Mouse (Mus musculus) monocyte, adult 2 months (primary cell): ENCODE measurements around the gene Irak3.
"Not testable (repeated sequence)": the region's sequence is repeated elsewhere in the genome, so short reads cannot be mapped to it uniquely, and the experiment has no call there.

Source experiments
- DNase-seq, 2 experiments: peaks; one replicate each; pipeline ENCODE4 v3.0.0; 2022; ENCODE audit warnings: low spot score in 2 of 2, low read depth in 1 of 2

Gene Irak3

DNA sequence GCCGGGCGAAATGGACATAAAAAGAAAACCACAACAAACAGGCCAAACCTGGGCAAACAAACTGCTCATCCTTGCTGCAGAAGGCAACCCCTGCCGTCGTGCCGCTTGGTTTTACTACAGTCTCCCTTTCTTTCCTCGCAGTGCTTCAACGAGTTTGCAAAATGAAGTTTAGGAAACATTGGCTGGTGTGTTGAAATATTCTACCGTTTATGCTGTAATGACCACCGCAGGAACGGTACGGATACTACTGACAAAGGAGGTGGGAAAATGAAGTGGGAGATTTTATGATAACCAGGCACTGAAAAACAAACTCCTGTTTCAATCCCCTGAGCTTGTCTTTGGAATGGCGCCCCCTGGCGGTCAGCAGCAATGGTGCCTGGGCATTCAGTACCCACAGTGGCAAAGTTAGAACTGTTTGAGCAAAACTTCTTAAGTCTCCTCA, at the start of gene Irak3:
Irak3 (minus strand) TSS at position 170 of the 442 bp plus-strand sequence.
- DNase-seq = peak; percentile 50 to 76

DNA sequence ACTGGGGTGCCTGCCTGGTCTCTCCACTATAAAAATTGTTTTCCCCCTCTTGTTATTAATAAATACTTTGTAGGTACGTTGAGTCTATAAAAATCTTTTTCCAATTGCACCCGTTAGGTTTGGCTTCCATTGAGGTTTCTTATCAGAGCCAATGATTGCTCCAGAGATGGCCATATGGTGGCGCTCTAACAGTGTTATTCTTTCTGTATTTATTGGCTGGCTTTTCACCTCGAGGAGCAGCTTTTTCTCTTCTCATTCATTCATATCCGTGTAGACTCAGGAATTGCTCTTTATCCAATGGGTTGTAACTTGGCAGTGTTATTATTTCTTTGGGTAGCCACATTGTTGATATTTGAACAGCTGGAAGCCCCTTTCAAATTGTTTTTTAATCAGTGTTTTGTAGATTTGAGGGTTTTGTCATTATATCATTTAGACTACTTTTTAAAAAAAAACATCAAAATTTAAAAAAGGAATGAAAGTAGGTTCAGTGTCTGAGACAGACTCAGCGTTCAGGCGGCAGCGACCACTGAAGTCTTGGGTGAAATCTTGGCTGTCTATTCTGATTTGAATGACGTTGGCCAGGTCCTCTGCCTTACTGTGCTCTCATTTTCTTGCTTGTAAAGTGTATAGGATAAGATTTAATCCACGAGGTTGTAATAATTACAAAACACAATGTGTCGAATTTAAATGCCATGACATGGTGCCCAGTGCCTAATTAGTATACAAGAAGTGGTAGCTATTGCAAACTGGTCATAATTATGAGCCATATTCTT, 49.2 kb upstream of the Irak3 start:
- DNase-seq = no peak

DNA sequence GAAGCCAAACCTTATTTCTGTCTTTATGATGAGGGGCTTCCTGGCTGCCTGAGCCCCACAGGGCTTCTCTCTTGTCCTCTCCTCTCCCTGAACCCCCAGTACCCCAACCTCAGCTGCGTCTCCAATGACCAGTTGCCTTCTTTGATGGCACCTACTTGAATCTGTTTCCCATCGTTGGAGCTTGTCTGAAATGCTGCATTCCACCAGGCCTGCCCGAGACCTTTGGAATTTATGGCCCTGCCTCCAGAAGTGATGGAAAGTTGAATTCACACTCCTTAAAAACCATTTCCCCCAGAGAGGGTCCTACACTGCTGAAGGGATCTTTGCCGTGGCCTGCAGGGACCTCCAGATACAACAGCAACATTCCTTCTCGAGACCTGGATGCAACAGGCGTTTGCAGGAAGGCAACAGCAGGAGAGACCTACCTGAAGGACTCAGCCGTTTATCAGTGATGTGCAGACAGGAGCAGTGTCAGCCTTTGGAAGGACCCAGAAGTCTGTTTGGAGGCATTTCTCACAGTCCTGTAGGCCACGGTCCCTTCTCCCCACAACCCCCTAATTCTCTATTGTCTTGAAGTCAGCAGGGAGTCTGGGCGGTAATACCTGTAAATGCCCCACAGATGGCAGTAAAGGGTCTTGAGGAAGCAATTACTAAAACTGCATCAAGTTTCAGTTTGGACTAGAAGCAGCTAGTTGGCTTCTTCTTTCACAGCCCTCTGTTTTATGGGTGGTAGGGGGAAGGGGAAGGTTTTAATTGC, 45.2 kb upstream of the Irak3 start:
- DNase-seq = peak in 1 of 2 experiments; percentile 34

DNA sequence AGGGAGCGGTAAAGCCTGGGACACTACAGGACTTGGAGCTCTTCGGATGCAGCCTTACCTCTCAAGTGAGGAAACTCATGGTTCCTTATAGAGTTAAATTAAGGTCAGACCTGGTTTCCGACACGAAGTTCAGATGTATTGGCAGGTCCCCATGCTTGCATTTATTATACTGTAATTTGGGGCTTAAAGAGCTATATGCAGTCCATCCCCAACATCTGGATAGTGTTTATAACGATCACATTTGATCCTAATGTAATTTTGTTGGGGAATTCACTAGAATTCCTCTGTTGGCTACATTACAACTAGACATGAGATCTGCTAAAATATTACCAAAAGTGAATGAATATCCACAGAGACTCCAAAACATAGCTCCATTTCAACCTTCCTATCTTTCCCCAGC, 43.8 kb upstream of the Irak3 start:
- no peak for DNase-seq

- DNase-seq = no peak
Observed at GRCm38 (mm10) chr10:120242421-120242820, 40.5 kb upstream of the Irak3 start.

GRCm38 (mm10) chr10:120239476-120239875, 37.5 kb upstream of the Irak3 start:
- no peak for DNase-seq

DNA sequence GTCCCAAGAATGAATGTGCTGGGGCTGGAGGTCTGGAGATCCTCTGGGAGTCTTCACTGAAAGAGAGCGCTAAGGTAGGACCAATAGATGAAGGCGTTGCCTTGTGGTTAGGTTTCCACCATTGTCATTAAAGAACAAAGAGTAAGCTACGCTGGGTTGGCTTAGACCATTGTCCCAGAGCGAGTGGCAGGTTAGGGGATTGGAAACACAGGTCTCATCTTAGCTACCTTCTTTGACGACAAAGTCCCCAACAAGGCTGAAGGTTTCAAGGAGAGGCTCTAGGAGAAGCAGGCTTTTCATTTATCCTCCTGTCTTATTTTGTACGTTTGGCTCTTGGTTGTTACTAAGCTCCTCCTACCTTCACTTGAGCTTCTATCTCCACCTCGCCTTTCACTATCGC, 36.3 kb upstream of the Irak3 start:
- DNase-seq = no peak

DNA sequence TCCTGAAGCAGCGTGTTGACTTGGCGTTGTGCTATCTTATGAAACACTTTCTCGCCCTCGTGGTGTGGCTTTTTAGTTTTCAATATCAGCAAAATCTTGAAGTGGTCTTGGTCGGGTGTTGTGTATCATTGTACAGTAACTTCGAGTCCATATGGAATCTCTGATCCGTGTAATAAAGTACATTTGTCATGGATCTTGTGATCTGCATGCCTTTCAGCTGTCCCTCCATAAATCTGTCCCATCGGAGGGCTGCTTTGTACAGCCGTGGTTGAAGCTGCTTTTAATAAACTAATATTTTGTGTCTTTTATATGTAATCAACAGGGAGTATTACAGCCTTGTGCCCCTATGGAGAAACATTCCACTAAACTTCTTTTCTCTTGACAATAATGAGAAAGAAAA, 34.9 kb upstream of the Irak3 start:
- DNase-seq = no peak

GRCm38 (mm10) chr10:120233655-120234367, 31.9 kb upstream of the Irak3 start:
- peak in 1 of 2 experiments; percentile 32 for DNase-seq

GRCm38 (mm10) chr10:120231718-120232117, 29.8 kb upstream of the Irak3 start:
- DNase-seq = peak; percentile 40 to 68

DNA sequence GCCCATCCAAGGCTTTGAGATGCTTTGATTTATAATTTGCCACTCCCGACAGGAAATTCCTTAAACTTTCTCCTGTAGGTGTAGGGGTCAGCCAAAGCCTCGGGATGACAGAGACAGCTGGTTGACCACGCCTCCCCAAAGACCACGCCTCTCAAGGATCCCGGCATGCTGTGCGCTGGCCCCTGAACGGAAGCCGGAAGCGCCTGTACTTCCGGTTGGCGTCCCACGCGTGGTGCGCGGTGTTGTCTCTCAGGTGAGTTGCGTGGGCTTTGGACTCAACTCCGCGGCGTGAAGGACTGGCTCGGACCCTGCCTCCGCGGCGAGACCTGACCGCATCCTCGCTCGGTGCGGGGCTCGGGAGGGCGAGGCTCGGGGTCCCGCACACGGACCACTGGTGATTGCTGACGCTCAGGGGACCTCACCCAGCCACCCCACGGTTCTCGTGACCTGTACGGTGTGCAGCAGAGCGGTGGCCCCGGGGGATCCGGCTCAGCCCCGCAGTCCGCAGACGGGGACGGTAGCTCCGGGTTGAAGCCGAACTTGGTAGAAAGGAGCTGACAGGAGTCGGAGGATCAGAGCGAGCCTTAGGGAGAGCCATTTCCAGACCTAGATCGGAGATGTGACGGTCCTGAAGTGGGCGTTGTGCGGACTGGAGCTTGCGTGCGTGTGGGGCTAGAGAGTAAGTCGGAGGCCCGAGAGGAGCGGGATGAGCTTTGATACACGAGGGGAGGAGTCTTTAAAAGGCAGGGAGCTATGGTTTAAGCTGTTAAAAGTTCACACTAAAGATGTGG, 25.1 kb upstream of the Irak3 start, which contains the start of gene Llph:
Llph (plus strand) TSS at position 200 of the 791 bp plus-strand sequence.
- peak; percentile 37 to 59 for DNase-seq

GRCm38 (mm10) chr10:120220776-120221175, 18.8 kb upstream of the Irak3 start:
- DNase-seq = no peak

DNA sequence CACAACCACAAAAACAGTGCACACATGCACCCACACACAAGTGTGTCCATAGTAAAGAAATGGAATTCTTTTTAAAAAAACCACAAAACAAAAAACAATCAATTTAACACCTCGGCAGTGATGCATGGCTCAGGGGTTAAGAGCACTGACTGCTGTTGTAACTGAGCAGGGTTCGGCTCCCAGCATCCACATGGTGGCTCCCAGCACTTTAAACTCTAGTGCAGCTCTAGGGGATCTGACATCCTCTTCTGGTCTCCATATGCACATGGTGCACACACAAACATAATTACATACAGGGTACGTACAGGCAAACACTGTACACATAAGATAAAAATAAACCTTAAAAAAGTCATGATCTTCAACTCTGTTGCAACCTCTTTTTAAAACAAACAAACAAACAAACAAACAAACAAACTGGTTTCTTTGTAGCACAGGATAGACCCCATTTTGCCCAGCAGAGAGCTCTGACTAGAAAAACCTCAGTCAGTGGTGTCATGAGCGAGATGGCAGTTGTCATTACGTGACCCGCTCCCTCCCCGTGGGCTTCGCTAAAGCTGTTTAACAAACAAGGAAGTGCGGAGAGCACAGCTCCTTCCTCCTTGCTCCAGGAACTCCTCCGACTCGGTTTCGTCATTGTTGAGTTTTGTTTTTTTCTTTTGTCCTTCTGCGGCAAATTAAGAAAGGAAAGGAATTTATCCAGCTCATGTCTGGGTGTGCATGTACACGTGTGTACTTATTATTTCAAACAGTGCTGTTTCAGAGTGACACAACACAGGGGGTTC, 17.8 kb upstream of the Irak3 start:
- DNase-seq = peak; percentile 10 to 31

DNA sequence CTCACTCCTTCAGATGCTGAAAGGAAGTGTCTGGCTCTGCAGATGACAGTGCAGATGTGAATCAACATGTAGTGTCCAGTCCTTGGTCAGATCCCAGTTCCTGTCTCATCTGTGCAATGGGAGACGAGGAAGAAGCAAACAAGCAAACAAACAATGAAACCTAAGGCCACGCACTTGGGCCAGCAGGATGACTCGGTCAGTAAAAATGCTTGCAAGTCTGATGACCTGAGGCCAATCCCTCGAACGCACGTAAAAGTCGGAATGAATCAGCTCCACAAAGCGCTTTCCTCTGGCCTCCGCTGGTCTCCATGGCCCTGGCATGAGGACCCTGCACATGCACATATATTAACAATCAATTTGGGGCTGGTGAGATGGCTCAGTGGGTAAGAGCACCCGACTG, 17.1 kb upstream of the Irak3 start:
- no peak for DNase-seq

DNA sequence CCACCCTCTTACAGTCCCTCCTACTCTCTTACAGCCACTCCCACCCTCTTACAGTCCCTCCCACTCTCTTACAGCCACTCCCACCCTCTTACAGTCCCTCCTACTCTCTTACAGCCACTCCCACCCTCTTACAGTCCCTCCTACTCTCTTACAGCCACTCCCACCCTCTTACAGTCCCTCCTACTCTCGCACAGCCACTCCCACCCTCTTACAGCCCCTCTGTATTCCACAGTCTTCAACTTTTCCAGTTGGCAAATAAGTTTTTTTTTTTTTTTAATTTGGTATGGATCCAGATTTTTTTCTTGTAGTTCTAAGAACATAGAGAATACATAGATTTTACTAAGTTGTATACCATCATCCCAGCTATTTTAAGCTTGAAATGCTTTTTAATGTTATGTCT, 15.2 kb upstream of the Irak3 start:
- not testable (repeated sequence) for DNase-seq

DNA sequence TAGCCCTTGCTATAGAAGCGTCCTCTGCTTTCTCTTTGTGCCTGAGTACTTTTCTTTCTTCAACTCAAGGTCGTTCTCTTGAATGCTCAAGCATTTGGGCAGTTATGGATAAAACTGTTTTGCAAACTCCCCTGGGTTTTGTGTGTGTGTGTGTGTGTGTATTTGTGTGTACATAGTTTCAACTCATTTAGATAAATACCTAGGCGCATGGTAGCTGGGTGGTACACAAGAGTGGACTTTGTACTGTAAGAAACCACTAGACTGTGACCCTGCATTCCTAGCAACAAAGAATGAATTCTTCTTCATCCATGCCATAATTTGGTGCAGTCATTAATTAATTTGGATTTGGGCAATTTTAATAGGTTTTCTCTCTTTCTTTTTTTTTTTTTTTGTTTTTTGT, 8.2 kb upstream of the Irak3 start:
- no peak for DNase-seq

DNA sequence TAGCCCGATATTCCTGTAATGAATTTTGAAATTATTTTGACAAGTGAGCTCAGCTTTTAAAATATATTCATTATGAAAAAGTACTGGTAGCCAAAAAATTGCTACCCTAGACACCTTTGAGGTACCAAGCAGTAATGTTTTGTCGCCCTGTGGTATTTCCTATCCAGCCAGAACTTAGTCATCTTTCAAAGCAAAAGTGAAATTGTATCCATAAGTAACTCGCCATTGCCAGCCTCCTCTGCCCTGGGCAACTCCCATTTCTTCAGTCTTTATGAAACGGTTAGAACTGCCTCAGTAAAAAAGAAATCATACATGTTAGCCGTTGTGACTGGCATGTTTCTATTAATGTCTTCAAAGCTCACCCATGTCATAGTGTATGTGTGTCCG, 7.6 kb upstream of the Irak3 start:
- DNase-seq = no peak

GRCm38 (mm10) chr10:120208575-120209538, 6.9 kb upstream of the Irak3 start:
- peak in 1 of 2 experiments; percentile 60 for DNase-seq

DNA sequence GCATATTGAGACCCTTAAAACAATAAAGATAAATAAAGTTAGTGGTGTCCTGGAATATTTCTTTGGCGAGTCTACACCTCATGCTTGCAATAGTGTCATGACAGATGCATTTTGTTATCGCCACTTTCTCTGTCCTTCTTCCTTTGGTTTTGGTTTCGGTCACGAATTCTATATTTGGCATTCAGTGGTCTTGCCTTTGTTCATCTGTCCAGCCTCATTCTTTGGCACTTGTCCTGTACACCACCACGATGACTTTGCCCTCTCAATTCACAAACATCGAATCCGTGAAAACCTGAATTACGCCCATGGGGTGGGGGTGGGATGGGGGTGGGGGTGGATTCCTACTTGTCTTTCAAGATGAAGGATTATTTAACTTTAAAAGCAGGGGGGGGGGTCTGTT, 6.1 kb upstream of the Irak3 start:
- DNase-seq = no peak
